Mouse (Mus musculus): Measurements from ENCODE around the gene Rab4a. TPM values are rescaled to one million over a fixed set of nuclear protein-coding genes. Genes with fewer than 3 reads are reported as not detected.

Gene Rab4a
- polyA plus RNA-seq, 1 experiment from 2014 or later, result 27.0 TPM

DNA sequence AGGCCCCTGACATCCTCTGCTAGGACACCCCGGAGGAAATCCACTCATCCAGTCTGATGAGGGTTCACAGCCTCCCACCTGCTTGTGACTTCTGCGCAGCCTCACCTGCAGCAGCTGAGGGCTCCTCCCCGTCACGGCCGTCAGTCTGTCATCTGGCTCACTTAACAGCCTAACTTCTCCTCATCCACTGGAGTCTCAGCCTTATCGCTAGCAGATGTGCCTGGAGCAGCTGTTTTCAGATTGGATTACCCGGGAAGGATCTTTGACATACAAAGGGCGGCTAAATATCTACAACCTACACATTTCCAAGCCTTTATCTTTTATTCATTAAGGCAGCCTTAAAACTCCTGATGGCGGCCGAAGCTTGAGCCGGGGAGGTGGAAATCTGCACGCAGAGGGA is 32.3 kb upstream of the Rab4a start:
- Histone ChIP-seq H3K9me3 (ENCODE audit: control insufficient read depth, low read length) (no peaks in the 10 kb centered on the region), H3K27me3 (ENCODE audit: control insufficient read depth, insufficient read depth, low read length) (no peaks in the 10 kb centered on the region), H3K4me3 (ENCODE audit: low read depth, low read length) (no peak overlapping the region), H3K36me3 (ENCODE audit: control insufficient read depth, insufficient read depth, low read length) (no peaks in the 10 kb centered on the region), H3K27ac (replicated peaks) (no peak overlapping the region), H3K4me2 (replicated peaks; ENCODE audit: low read depth) (no peak overlapping the region), H3K9ac (ENCODE audit: low read length) (no peak overlapping the region), H3K4me1 (replicated peaks; ENCODE audit: control insufficient read depth, insufficient read depth) (no peaks in the 10 kb centered on the region)
- WGBS, result 66% methylated on average over 12 of the region's 12 CpGs
- ATAC-seq (ENCODE audit: low FRiP score, low TSS enrichment) (no peak), DNase-seq (ENCODE audit: low spot score) (no peak)
- no peak for TF ChIP-seq EP300 (optimal IDR thresholded peaks at IDR 0.05)
- TF ChIP-seq CTCF (IDR thresholded peaks at IDR 0.05; ENCODE audit: low read depth), result no peak

DNA sequence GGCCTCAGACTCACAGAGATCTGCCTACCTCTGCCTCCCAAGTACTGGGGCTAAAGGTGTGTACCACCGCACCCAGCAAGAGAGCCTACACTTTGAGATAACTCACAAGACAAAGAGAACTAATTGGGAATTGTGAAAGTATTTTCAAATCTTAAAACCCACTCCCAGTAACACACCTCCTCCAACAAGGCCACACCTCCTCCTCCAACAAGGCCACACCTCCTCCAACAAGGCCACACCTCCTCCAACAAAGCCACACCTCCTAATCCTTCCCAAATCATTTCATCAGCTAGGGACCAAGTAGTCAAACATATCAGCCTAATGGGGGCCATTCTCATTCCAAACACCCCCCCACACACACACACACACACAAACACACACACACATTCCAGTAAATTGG is 31.3 kb upstream of the Rab4a start:
- no peak overlapping the region for H3K4me2 ChIP-seq (replicated peaks; ENCODE audit: low read depth)
- no peaks in the 10 kb centered on the region for H3K4me1 ChIP-seq (replicated peaks; ENCODE audit: control insufficient read depth, insufficient read depth)
- 100% methylated on average over 1 of the region's 1 CpGs for WGBS
- DNase-seq (ENCODE audit: low spot score), result no peak
- H3K27ac ChIP-seq (replicated peaks), result no peak overlapping the region
- no peaks in the 10 kb centered on the region for H3K27me3 ChIP-seq (ENCODE audit: control insufficient read depth, insufficient read depth, low read length)
- no peak overlapping the region for H3K4me3 ChIP-seq (ENCODE audit: low read depth, low read length)
- H3K36me3 ChIP-seq (ENCODE audit: control insufficient read depth, insufficient read depth, low read length), result no peaks in the 10 kb centered on the region
- no peak for ATAC-seq (ENCODE audit: low FRiP score, low TSS enrichment)
- H3K9ac ChIP-seq (ENCODE audit: low read length), result no peak overlapping the region
- no peaks in the 10 kb centered on the region for H3K9me3 ChIP-seq (ENCODE audit: control insufficient read depth, low read length)
- TF ChIP-seq CTCF (IDR thresholded peaks at IDR 0.05; ENCODE audit: low read depth), result no peak
- TF ChIP-seq EP300 (optimal IDR thresholded peaks at IDR 0.05), result no peak

DNA sequence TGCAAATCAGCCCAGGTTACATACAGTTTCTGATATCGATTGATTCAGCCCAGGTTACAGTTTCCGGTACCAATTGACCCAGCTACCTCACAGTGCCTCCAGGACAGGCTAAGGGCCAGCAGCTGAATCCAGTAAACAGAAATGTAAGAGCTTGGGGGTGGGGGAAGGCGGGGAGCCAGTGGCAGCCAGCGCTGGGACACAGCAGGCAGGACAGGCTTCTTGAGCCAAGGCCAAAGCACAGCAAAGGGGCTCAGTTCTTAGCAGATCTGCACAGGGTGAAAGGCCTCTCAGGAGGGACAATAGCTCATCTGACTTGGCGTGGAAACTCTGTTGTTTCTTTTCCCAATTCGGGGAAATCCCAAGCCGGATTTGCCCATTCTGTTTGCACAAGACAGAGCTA is 28.5 kb upstream of the Rab4a start:
- peak; percentile 29 for DNase-seq (ENCODE audit: low spot score)
- WGBS, result 34% methylated on average over 7 of the region's 7 CpGs
- TF ChIP-seq EP300 (optimal IDR thresholded peaks at IDR 0.05) (no peak), CTCF (IDR thresholded peaks at IDR 0.05; ENCODE audit: low read depth) (no peak)
- Histone ChIP-seq H3K27me3 (ENCODE audit: control insufficient read depth, insufficient read depth, low read length) (no peaks in the 10 kb centered on the region), H3K4me2 (replicated peaks; ENCODE audit: low read depth) (no peak overlapping the region), H3K9ac (ENCODE audit: low read length) (no peak overlapping the region), H3K27ac (replicated peaks) (no peak overlapping the region), H3K36me3 (ENCODE audit: control insufficient read depth, insufficient read depth, low read length) (no peaks in the 10 kb centered on the region), H3K9me3 (ENCODE audit: control insufficient read depth, low read length) (no peaks in the 10 kb centered on the region), H3K4me3 (ENCODE audit: low read depth, low read length) (no peak overlapping the region), H3K4me1 (replicated peaks; ENCODE audit: control insufficient read depth, insufficient read depth) (no peaks in the 10 kb centered on the region)
- no peak for ATAC-seq (ENCODE audit: low FRiP score, low TSS enrichment)

GRCm38 (mm10) chr8:123780471-123780870 is 25.3 kb upstream of the Rab4a start:
- TF ChIP-seq EP300 (optimal IDR thresholded peaks at IDR 0.05) (no peak), CTCF (IDR thresholded peaks at IDR 0.05; ENCODE audit: low read depth) (no peak)
- WGBS, result 38% methylated on average over 3 of the region's 3 CpGs
- H3K9me3 ChIP-seq (ENCODE audit: control insufficient read depth, low read length), result no peaks in the 10 kb centered on the region

GRCm38 (mm10) chr8:123781256-123781655 is 24.5 kb upstream of the Rab4a start:
- 16% methylated on average over 8 of the region's 8 CpGs for WGBS
- peak; percentile 75 for ATAC-seq (ENCODE audit: low FRiP score, low TSS enrichment)
- H3K4me2 ChIP-seq (replicated peaks; ENCODE audit: low read depth), result no peak overlapping the region

More at GRCm38 (mm10) chr8:123780471-123780870, 25.3 kb upstream of the Rab4a start:
- H3K36me3 ChIP-seq (ENCODE audit: control insufficient read depth, insufficient read depth, low read length), result no peaks in the 10 kb centered on the region
- H3K9ac ChIP-seq (ENCODE audit: low read length), result no peak overlapping the region
- ATAC-seq (ENCODE audit: low FRiP score, low TSS enrichment) (no peak), DNase-seq (ENCODE audit: low spot score) (no peak)
- no peaks in the 10 kb centered on the region for H3K27me3 ChIP-seq (ENCODE audit: control insufficient read depth, insufficient read depth, low read length)
- H3K4me2 ChIP-seq (replicated peaks; ENCODE audit: low read depth), result no peak overlapping the region
- no peak overlapping the region for H3K27ac ChIP-seq (replicated peaks)
- no peaks in the 10 kb centered on the region; the same call in 1 of the 2 replicates for H3K4me1 ChIP-seq (replicated peaks; ENCODE audit: control insufficient read depth, insufficient read depth)
- no peak overlapping the region for H3K4me3 ChIP-seq (ENCODE audit: low read depth, low read length)

GRCm38 (mm10) chr8:123783525-123784249 is 22.1 kb upstream of the Rab4a start:
- no peaks in the 10 kb centered on the region for H3K9me3 ChIP-seq (ENCODE audit: control insufficient read depth, low read length)
- no peak overlapping the region for H3K4me2 ChIP-seq (replicated peaks; ENCODE audit: low read depth)
- no peaks in the 10 kb centered on the region; the same call in 1 of the 2 replicates for H3K4me1 ChIP-seq (replicated peaks; ENCODE audit: control insufficient read depth, insufficient read depth)
- ATAC-seq (ENCODE audit: low FRiP score, low TSS enrichment), result peak; percentile 85
- H3K36me3 ChIP-seq (ENCODE audit: control insufficient read depth, insufficient read depth, low read length), result no peaks in the 10 kb centered on the region
- peak; percentile 91 for DNase-seq (ENCODE audit: low spot score)
- H3K27ac ChIP-seq (replicated peaks), result no peak overlapping the region
- TF ChIP-seq CTCF (IDR thresholded peaks at IDR 0.05; ENCODE audit: low read depth) (peak; percentile 97), EP300 (optimal IDR thresholded peaks at IDR 0.05) (no peak)
- H3K27me3 ChIP-seq (ENCODE audit: control insufficient read depth, insufficient read depth, low read length), result no peaks in the 10 kb centered on the region
- H3K4me3 ChIP-seq (ENCODE audit: low read depth, low read length), result no peak overlapping the region
- WGBS, result 4% methylated on average over 6 of the region's 6 CpGs
- H3K9ac ChIP-seq (ENCODE audit: low read length), result no peak overlapping the region

More at GRCm38 (mm10) chr8:123781256-123781655, 24.5 kb upstream of the Rab4a start:
- H3K4me1 ChIP-seq (replicated peaks; ENCODE audit: control insufficient read depth, insufficient read depth), result no peaks in the 10 kb centered on the region; the same call in 1 of the 2 replicates
- H3K9me3 ChIP-seq (ENCODE audit: control insufficient read depth, low read length), result no peaks in the 10 kb centered on the region
- H3K36me3 ChIP-seq (ENCODE audit: control insufficient read depth, insufficient read depth, low read length), result no peaks in the 10 kb centered on the region
- H3K27ac ChIP-seq (replicated peaks), result no peak overlapping the region
- DNase-seq (ENCODE audit: low spot score), result peak; percentile 55
- TF ChIP-seq CTCF (IDR thresholded peaks at IDR 0.05; ENCODE audit: low read depth) (no peak), EP300 (optimal IDR thresholded peaks at IDR 0.05) (no peak)
- no peak overlapping the region for H3K4me3 ChIP-seq (ENCODE audit: low read depth, low read length)
- no peaks in the 10 kb centered on the region for H3K27me3 ChIP-seq (ENCODE audit: control insufficient read depth, insufficient read depth, low read length)
- no peak overlapping the region for H3K9ac ChIP-seq (ENCODE audit: low read length)
